Mouse (Mus musculus) small intestine, adult 2 months (tissue): ENCODE measurements around the gene Gm45213.

Experiments used
- CTCF ChIP-seq: fragments of 200-500 bp; IDR thresholded peaks from 2 replicates; pipeline ENCODE4 v1.5.1; 2012; ENCODE audit warnings: low read depth, mild to moderate bottlenecking, control low read depth, inconsistent platforms, low read length, moderate library complexity, mixed read lengths; ENCODE audit not compliant: insufficient replicate concordance, insufficient read length; ENCODE audit errors: extremely low read depth
- POLR2A ChIP-seq: fragments of 200-500 bp; IDR thresholded peaks from 2 replicates; pipeline ENCODE4 v1.6.1; 2012; ENCODE audit warnings: low read depth, mild to moderate bottlenecking, control low read depth, inconsistent platforms, low read length, moderate library complexity

DNA sequence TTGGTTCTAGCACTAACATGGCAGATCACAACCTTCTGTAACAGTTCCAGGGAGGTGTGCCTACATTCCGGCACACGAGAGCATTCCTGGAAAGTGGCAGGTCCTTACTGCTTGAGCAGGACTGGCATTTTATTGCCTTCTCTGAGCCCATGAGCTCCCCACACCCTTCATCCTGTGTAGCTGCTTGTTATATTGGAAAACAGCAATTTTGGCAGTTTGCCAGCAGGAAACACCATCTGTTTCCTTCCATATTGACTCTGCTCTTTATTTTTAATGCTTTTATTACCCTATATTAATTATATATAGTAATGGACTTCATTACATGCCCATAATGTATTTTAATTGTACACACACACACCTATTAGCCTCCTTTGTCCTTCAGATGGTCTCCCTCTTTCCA is 33.0 kb downstream of the Gm45213 start:
- TF ChIP-seq CTCF (no peak), POLR2A (no peak)
